Mouse (Mus musculus) liver, embryonic 14.5 days (tissue): ENCODE measurements around the gene Creg1.

Experiments
- CTCF ChIP-seq: IDR thresholded peaks from 2 replicates; pipeline ENCODE4 v1.5.1; 2016; ENCODE audit warnings: antibody characterized with exemption, low read depth, control low read depth
- EP300 ChIP-seq: IDR thresholded peaks from 2 replicates; pipeline ENCODE4 v1.6.1; 2016; ENCODE audit warnings: antibody characterized with exemption, low read depth

DNA sequence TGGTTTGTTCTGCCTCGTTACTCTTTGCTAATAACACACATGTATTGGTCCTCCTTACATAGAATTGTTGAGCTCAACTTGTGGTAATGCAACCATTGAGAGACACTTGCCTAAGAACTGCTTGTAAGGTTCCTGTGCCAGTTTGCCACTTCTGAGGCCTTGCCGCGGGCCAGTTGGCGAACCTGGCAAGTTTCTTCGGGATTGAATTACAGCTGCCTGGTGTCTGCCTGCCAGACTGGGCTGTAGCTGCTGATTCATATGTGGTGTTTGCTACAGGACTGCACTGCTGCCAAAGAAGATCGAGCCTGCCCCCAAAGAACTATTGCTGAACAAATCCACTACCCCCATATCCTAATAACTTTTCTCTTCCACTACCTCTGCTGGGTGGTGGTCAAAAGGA is 9.3 kb upstream of the Creg1 start:
- no peak for TF ChIP-seq CTCF
- TF ChIP-seq EP300 = no peak
